Mouse (Mus musculus) midbrain, embryonic 10.5 days (tissue): Measurements from ENCODE around the gene Sct. TPM values are rescaled to one million over a fixed set of nuclear protein-coding genes. Genes with fewer than 3 reads are reported as not detected.

Source experiments
- DNase-seq: peaks from one replicate; pipeline ENCODE4 v3.0.0-alpha.2; 2017; ENCODE audit warnings: low spot score
- H3K27ac ChIP-seq: fragments of 300-500 bp; sonication (generic); replicated peaks from 2 replicates; pipeline ENCODE4 v1.5.1; 2016; ENCODE audit warnings: mild to moderate bottlenecking
- H3K27me3 ChIP-seq: fragments of 300-500 bp; sonication (generic); 2 replicates; pipeline ENCODE4 v1.6.1; 2016; ENCODE audit warnings: low read depth, mild to moderate bottlenecking; ENCODE audit not compliant: poor library complexity, severe bottlenecking
- H3K36me3 ChIP-seq: fragments of 300-500 bp; sonication (generic); 2 replicates; pipeline ENCODE4 v1.6.1; 2016; ENCODE audit warnings: mild to moderate bottlenecking, moderate library complexity
- H3K4me1 ChIP-seq: fragments of 300-500 bp; sonication (generic); 2 replicates; pipeline ENCODE4 v1.6.1; 2016
- H3K4me3 ChIP-seq: fragments of 300-500 bp; sonication (generic); 2 replicates; pipeline ENCODE4 v1.5.1; 2016; ENCODE audit warnings: mild to moderate bottlenecking, moderate library complexity
- H3K9me3 ChIP-seq: fragments of 300-500 bp; sonication (generic); replicated peaks from 2 replicates; pipeline ENCODE4 v1.6.1; 2016; ENCODE audit warnings: mild to moderate bottlenecking
- WGBS: fragments of 180-500 bp; shearing (Covaris S2); methylation state at CpG from one replicate; pipeline ENCODE4 v1.1.7; 2016; 5-methylcytosine and 5-hydroxymethylcytosine counted together
- polyA plus RNA-seq: library from polyadenylated mRNA; unstranded; fragments of >200 nt; fragmentation: Nextera tagmentation; extraction: Ambion mirVana; gene quantifications from 2 replicates; pipeline ENCODE4 v1.2.1, GENCODE M21; 2016

Sct gene
- polyA plus RNA-seq, 1 experiment from 2014 or later: 2.4 TPM

DNA sequence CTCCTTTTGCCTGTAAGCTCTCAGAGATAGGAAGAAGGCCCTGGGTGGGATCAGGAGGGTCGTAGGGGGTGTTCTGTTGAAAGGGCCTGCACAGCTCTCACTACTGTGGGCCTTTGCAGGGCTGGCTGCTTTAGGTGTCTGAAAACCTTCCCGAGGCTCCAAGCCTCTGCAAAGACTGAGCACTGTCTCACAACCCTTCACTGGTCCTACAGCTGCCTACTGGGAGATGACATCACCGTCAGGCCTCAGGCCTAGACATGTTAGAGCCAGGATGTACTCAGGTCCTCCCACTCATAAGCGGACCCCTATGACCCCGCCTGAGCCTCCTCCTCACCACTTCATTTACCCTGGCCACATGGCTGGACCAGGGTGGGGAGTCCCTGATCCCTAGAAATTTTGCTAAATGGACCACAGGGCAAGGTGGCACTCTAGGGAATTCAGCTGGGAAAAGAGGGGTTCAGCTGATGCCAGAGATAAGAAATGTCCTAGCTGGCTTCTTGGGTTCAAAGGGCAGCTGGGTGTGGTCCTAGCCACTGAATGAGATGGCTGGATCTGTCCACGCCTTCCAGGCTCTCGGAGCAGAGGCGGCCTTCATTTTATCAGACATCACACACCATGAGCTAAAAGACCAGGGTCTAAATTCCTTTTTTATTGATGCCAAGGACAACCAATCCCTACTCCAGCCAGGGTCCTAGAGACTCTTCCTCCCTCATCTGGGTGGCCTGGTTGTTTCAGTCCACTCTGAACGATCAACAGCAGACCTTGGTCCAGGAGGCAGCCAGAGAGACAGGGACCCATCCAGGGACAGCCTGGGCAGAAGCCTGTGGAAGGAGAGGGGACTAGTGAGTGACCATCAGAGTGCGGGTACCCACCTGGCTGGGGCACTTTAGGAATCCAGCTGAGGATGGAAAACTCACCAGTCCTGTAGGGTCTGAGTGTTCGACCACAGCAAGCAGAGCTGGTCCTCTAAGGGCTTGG lies 943 bp downstream of the Sct start:
- no peaks in the 10 kb centered on the region for H3K9me3 ChIP-seq
- H3K27me3 ChIP-seq: peaks cover 48% of the 10 kb centered on the region
- WGBS: 78% methylated on average over 11 of the region's 11 CpGs
- peaks cover 33% of the 10 kb centered on the region for H3K4me1 ChIP-seq
- peak overlapping the region; percentile 52; the same call in 1 of the 2 replicates for H3K27ac ChIP-seq
- H3K36me3 ChIP-seq: no peaks in the 10 kb centered on the region
- H3K4me3 ChIP-seq: peak overlapping the region; percentile 55
- DNase-seq: no peak

DNA sequence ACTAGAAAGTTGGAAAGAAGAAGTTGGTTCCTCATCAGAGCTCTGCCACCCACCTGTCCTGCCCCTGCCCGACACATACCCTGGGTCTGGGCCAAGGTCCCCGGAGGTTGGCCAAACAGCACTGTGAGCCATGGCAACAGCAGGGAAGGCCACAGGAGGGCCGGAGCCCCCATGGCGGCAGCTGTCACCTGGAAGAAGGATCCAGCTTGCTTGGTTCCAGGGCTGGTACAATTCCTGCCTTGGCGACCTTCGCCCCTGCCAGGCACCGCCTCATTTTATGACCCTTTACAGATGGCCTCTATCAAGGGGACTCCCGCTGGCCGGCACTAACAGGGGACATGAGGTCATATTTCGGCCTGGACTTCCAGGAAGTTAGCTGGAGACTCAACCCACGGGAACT lies 2.4 kb downstream of the Sct start, which contains the start of gene Cdhr5:
Gene Cdhr5 (minus strand): TSS at position 241 of the 400 bp plus-strand sequence.
- DNase-seq: no peak
- H3K27ac ChIP-seq: no peak within 1 kb of the TSS
- H3K27me3 ChIP-seq: peaks cover 48% of the 10 kb centered on the region
- no peaks in the 10 kb centered on the region for H3K36me3 ChIP-seq
- peaks cover 29% of the 10 kb centered on the region for H3K4me1 ChIP-seq
- no peak within 1 kb of the TSS for H3K4me3 ChIP-seq
- 81% methylated on average over 11 of the region's 11 CpGs for WGBS
- no peaks in the 10 kb centered on the region for H3K9me3 ChIP-seq

- no peak for DNase-seq
- Histone ChIP-seq H3K36me3 (no peaks in the 10 kb centered on the region), H3K4me1 (peaks cover 24% of the 10 kb centered on the region), H3K9me3 (no peaks in the 10 kb centered on the region), H3K4me3 (no peak overlapping the region), H3K27ac (no peak overlapping the region), H3K27me3 (peaks cover 38% of the 10 kb centered on the region)
- 88% methylated on average over 9 of the region's 9 CpGs for WGBS
Observed at GRCm38 (mm10) chr7:141275356-141275755, 3.6 kb downstream of the Sct start.

DNA sequence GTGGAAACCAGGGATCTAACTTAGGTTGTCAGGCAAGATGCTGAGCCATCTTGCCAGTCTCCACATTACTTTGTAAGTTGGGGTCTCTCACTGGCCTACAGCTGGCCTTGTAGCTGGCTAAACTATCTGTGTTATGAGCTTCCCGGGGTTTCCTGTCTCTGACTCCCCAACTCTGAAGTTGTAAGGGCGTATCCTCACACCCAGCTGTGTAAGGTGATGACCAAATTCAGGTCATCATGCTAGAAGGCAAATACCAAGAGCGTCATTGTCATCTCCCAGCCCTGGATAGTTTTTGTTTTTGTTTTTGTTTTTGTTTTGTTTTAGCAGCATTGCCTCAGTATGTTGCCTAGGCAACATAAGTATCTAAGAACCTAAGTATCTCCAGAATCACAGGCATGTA lies 8.3 kb downstream of the Sct start:
- 82% methylated on average over 3 of the region's 3 CpGs for WGBS
- Histone ChIP-seq H3K4me1 (peaks cover 10% of the 10 kb centered on the region), H3K27ac (no peak overlapping the region), H3K27me3 (no peaks in the 10 kb centered on the region), H3K36me3 (no peaks in the 10 kb centered on the region), H3K4me3 (no peak overlapping the region), H3K9me3 (no peaks in the 10 kb centered on the region)
- DNase-seq: no peak

DNA sequence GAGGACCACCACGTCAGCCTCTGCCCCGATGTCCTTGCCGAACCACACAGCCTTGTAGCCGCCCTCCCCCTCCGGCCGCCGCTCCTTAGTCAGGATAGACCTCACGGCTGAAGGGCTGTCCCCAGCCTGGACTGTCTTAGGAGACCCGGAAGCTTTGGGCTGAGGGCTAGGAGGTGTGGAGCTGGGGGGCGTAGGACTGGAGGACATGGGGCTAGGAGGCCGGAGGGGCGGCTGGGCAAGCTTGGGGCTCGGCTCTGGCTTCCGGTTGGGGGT lies 9.7 kb downstream of the Sct start:
- H3K9me3 ChIP-seq: no peaks in the 10 kb centered on the region
- DNase-seq: no peak
- H3K36me3 ChIP-seq: peaks cover 6% of the 10 kb centered on the region
- no peak overlapping the region for H3K27ac ChIP-seq
- H3K4me3 ChIP-seq: no peak overlapping the region; the same call in 1 of the 2 replicates
- H3K27me3 ChIP-seq: no peaks in the 10 kb centered on the region
- H3K4me1 ChIP-seq: peaks cover 19% of the 10 kb centered on the region
- 88% methylated on average over 14 of the region's 14 CpGs for WGBS

DNA sequence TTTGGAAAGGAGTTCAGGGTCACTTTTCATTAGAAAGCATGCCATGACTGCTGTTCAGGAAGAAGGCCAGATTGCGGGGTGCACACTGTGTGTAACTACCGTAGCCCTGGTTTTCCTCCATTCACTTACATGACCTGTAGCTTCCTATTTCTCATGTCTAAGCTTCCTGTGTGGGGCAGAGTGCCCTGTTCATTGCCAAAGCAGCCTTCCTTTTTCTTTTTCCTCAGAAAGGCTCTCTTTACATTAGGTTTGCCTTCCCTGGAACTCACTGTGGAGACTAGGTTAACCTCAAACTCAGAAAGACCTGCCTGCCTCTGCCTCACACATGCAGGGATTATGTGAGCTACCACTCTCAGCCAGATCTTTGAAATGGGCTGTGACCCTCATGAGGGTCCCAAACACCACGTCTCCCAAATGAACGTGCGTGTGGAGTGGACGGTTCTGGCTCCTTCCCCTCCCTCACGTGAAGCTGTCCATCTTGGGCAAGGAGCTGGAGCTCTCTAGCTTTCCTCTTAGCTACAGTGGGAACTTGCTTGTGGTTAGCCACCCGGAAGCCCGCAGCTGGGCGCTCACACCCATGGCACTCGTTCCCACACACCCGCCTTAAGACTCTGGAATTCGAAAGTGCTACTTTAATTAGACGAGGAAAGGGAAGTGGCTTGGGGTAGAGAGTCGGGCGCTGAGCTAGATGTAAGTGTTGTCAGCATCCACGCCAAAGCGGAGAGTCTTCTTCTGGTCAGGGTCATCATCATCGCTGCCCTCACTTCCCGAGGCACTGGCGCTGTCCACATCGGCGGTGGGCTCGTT lies 10.3 kb downstream of the Sct start:
- no peaks in the 10 kb centered on the region for H3K27me3 ChIP-seq
- no peak overlapping the region for H3K4me3 ChIP-seq
- DNase-seq: no peak
- WGBS: 78% methylated on average over 24 of the region's 24 CpGs
- H3K4me1 ChIP-seq: peaks cover 19% of the 10 kb centered on the region
- no peaks in the 10 kb centered on the region for H3K9me3 ChIP-seq
- no peak overlapping the region for H3K27ac ChIP-seq
- peaks cover 11% of the 10 kb centered on the region for H3K36me3 ChIP-seq

- 14% methylated on average over 25 of the region's 25 CpGs for WGBS
- H3K27me3 ChIP-seq: no peaks in the 10 kb centered on the region
- no peak within 1 kb of the TSS for H3K27ac ChIP-seq
- peaks cover 38% of the 10 kb centered on the region for H3K36me3 ChIP-seq
- no peaks in the 10 kb centered on the region for H3K9me3 ChIP-seq
- peak within 1 kb of the TSS; percentile 49 for H3K4me3 ChIP-seq
- H3K4me1 ChIP-seq: peaks cover 19% of the 10 kb centered on the region
- DNase-seq: no peak
Observed at GRCm38 (mm10) chr7:141265739-141266561, 13.0 kb downstream of the Sct start, which contains the start of gene Irf7. Gene Irf7 (minus strand): TSS chr7:141266481.

- Histone ChIP-seq H3K36me3 (peaks cover 44% of the 10 kb centered on the region), H3K4me3 (no peak overlapping the region; the same call in 1 of the 2 replicates), H3K27me3 (no peaks in the 10 kb centered on the region), H3K9me3 (no peaks in the 10 kb centered on the region), H3K4me1 (peaks cover 19% of the 10 kb centered on the region), H3K27ac (no peak overlapping the region)
- DNase-seq: no peak
- 38% methylated on average over 11 of the region's 11 CpGs for WGBS
Observed at GRCm38 (mm10) chr7:141265411-141265738, 13.6 kb downstream of the Sct start.

DNA sequence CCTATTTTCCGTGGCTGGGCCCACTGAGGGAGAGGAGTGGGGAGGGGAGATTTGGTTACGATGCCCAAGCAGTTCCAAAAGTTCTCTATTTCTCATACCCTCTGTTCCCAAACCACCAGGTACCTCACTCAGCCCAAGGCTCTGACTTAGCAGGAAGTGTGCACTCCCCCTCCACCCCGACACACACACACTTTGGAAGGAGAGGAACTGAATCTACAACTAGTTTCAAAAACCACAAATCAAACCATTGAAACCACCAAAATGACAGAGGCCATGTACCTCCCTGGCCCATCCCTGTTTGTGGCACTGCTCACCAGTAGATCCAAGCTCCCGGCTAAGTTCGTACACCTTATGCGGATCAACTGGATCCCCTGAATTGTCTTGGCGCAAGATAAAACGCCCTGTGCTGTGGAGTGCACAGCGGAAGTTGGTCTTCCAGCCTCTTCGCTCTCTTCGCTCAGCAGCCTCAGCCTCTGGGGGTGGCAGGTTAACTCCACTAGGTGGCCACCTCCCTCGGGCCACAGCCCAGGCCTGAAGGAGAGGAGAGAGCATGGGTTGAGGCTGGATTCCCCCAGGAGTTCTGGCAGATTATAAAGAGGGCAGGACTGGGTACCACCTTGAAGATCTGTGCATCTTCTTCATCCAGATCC lies 14.0 kb downstream of the Sct start:
- no peaks in the 10 kb centered on the region for H3K27me3 ChIP-seq
- no peaks in the 10 kb centered on the region for H3K9me3 ChIP-seq
- H3K4me1 ChIP-seq: peaks cover 19% of the 10 kb centered on the region
- no peak overlapping the region for H3K27ac ChIP-seq
- WGBS: 34% methylated on average over 12 of the region's 12 CpGs
- no peak for DNase-seq
- no peak overlapping the region for H3K4me3 ChIP-seq
- peaks cover 49% of the 10 kb centered on the region for H3K36me3 ChIP-seq

- H3K27ac ChIP-seq: no peak overlapping the region
- peaks cover 19% of the 10 kb centered on the region for H3K4me1 ChIP-seq
- 75% methylated on average over 11 of the region's 11 CpGs for WGBS
- H3K27me3 ChIP-seq: no peaks in the 10 kb centered on the region
- H3K9me3 ChIP-seq: no peaks in the 10 kb centered on the region
- peaks cover 56% of the 10 kb centered on the region for H3K36me3 ChIP-seq
- no peak for DNase-seq
- no peak overlapping the region for H3K4me3 ChIP-seq
Observed at GRCm38 (mm10) chr7:141264041-141264700, 14.8 kb downstream of the Sct start.

DNA sequence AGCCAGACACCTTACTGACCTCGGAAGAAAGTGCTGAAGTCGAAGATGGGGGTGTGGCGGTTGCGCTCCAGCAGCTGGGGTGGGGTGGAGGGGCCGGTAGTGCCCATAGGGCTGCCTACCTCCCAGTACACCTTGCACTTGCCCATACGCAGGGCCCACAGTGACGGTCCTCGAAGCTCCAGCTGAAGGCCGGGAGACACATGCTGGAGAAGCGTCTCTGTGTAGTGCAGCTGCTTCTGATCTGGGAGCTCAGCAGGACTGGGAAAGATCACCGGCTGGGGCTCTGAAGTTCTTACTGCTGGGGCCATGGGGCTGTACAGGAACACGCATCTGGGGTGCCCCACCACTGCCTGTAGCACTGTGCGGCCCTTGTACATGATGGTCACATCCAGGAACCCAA lies 15.3 kb downstream of the Sct start:
- H3K9me3 ChIP-seq: no peaks in the 10 kb centered on the region
- no peaks in the 10 kb centered on the region for H3K27me3 ChIP-seq
- H3K4me1 ChIP-seq: peaks cover 19% of the 10 kb centered on the region
- no peak for DNase-seq
- no peak overlapping the region for H3K4me3 ChIP-seq
- WGBS: 90% methylated on average over 13 of the region's 13 CpGs
- H3K27ac ChIP-seq: no peak overlapping the region
- H3K36me3 ChIP-seq: peaks cover 61% of the 10 kb centered on the region
